Mouse (Mus musculus) myocyte (in vitro differentiated cells): Measurements from ENCODE around the gene Il20. TPM values are rescaled to one million over a fixed set of nuclear protein-coding genes. Genes with fewer than 3 reads are reported as not detected.
A peak's percentile ranks its signal among the peaks of the same experiment; 100 is the strongest.

Source experiments
- H3K27me3 ChIP-seq: one replicate; pipeline ENCODE4 v1.6.1; 2011; ENCODE audit not compliant: control insufficient read depth, insufficient read depth, insufficient read length
- H3K36me3 ChIP-seq: one replicate; pipeline ENCODE4 v1.6.1; 2011; ENCODE audit not compliant: control insufficient read depth, insufficient read depth
- H3K4me2 ChIP-seq: one replicate; pipeline ENCODE4 v1.6.1; 2011; ENCODE audit warnings: low read depth, control low read depth
- H3K4me3 ChIP-seq: one replicate; pipeline ENCODE4 v1.5.1; 2011; ENCODE audit warnings: mild to moderate bottlenecking, control low read depth, moderate library complexity
- H3K79me2 ChIP-seq: one replicate; pipeline ENCODE4 v1.6.1; 2011; ENCODE audit not compliant: control insufficient read depth, insufficient read depth
- H3ac ChIP-seq: one replicate; pipeline ENCODE4 v1.6.1; 2011; ENCODE audit not compliant: control insufficient read depth, insufficient read length
- CEBPB ChIP-seq: IDR thresholded peaks from 2 replicates; pipeline ENCODE4 v1.6.1; 2011; ENCODE audit warnings: mild to moderate bottlenecking, moderate library complexity; ENCODE audit not compliant: poor library complexity, insufficient read depth, severe bottlenecking
- E2F4 ChIP-seq: IDR thresholded peaks from one replicate; pipeline ENCODE4 v1.6.1; 2011; ENCODE audit warnings: mild to moderate bottlenecking, control low read depth, moderate library complexity; ENCODE audit not compliant: insufficient read depth
- MAX ChIP-seq: IDR thresholded peaks from one replicate; pipeline ENCODE4 v1.6.1; 2011; ENCODE audit warnings: low read depth, mild to moderate bottlenecking, control low read depth
- MYOD1 ChIP-seq, 3 experiments: IDR thresholded peaks; one replicate each; pipeline ENCODE4 v1.6.1; 2011; ENCODE audit warnings: control low read depth in 2 of 3, low read depth in 2 of 3, mild to moderate bottlenecking in 2 of 3, moderate library complexity in 1 of 3; ENCODE audit not compliant: insufficient read length in 2 of 3, control insufficient read depth in 1 of 3
- MYOG ChIP-seq, 3 experiments: IDR thresholded peaks; one replicate each; pipeline ENCODE4 v1.6.1; 2011; ENCODE audit warnings: control low read depth in 2 of 3, low read depth in 2 of 3, mild to moderate bottlenecking in 2 of 3; ENCODE audit not compliant: insufficient read length in 2 of 3, control insufficient read depth in 1 of 3, insufficient read depth in 1 of 3
- POLR2AphosphoS2 ChIP-seq: IDR thresholded peaks from one replicate; pipeline ENCODE4 v1.6.1; 2011; ENCODE audit warnings: low read depth, control low read depth; ENCODE audit not compliant: insufficient read length
- SRF ChIP-seq: IDR thresholded peaks from one replicate; pipeline ENCODE4 v1.6.1; 2011; ENCODE audit warnings: low read depth; ENCODE audit not compliant: control insufficient read depth, insufficient read length
- TCF12 ChIP-seq: IDR thresholded peaks from one replicate; pipeline ENCODE4 v1.6.1; 2011; ENCODE audit warnings: mild to moderate bottlenecking, control low read depth; ENCODE audit not compliant: poor library complexity, insufficient read depth, severe bottlenecking
- TCF3 ChIP-seq: IDR thresholded peaks from one replicate; pipeline ENCODE4 v1.6.1; 2011; ENCODE audit warnings: low read depth, control low read depth; ENCODE audit not compliant: insufficient read length
- USF1 ChIP-seq: IDR thresholded peaks from one replicate; pipeline ENCODE4 v1.6.1; 2011; ENCODE audit warnings: low read depth, mild to moderate bottlenecking, control low read depth, moderate library complexity
- polyA plus RNA-seq: library from polyadenylated mRNA; unstranded; fragments of >200 nt; fragmentation: generic; extraction: Trizol; gene quantifications from one replicate; pipeline ENCODE4 v1.2.1, GENCODE M21; 2012; ENCODE audit warnings: missing spikeins

The Il20 gene
- polyA plus RNA-seq, 1 experiment = not detected

- Histone ChIP-seq H3K36me3 (no peaks in the 10 kb centered on the region), H3K79me2 (no peaks in the 10 kb centered on the region), H3K4me3 (no peak overlapping the region), H3ac (no peak overlapping the region), H3K4me2 (no peak overlapping the region), H3K27me3 (no peaks in the 10 kb centered on the region)
- TF ChIP-seq SRF (no peak), CEBPB (no peak), POLR2AphosphoS2 (no peak), USF1 (peak; percentile 19), TCF12 (no peak), MYOD1 (IDR thresholded peaks at IDR 0.05; ENCODE audit: control insufficient read depth in 1 of 3, insufficient read length in 2 of 3, low read depth in 2 of 3) (peak in 1 of 3 experiments; percentile 61), TCF3 (no peak), MAX (no peak), MYOG (IDR thresholded peaks at IDR 0.05; ENCODE audit: control insufficient read depth in 1 of 3, insufficient read depth in 1 of 3, insufficient read length in 2 of 3, low read depth in 2 of 3) (no peak), E2F4 (no peak)
Observed at GRCm38 (mm10) chr1:130864238-130864637, 47.0 kb downstream of the Il20 start.

- no peaks in the 10 kb centered on the region for H3K36me3 ChIP-seq
- peaks cover 12% of the 10 kb centered on the region for H3K27me3 ChIP-seq
- H3K79me2 ChIP-seq = no peaks in the 10 kb centered on the region
- no peak overlapping the region for H3K4me2 ChIP-seq
- TF ChIP-seq TCF12 (no peak), MYOG (IDR thresholded peaks at IDR 0.05; ENCODE audit: control insufficient read depth in 1 of 3, insufficient read depth in 1 of 3, insufficient read length in 2 of 3, low read depth in 2 of 3) (no peak)
- H3ac ChIP-seq = no peak overlapping the region
- H3K4me3 ChIP-seq = no peak overlapping the region
Observed at GRCm38 (mm10) chr1:130857456-130857855, 53.8 kb downstream of the Il20 start.

Other genes with a start within 250 kb of the Il20 start
- gene C4bp, start 249.8 kb downstream of the Il20 start, polyA plus RNA-seq = not detected
- not detected for gene Gm29427, start 195.7 kb downstream of the Il20 start, polyA plus RNA-seq
- gene Yod1, start 194.1 kb downstream of the Il20 start, polyA plus RNA-seq = 0.70 TPM
- gene Pfkfb2, start 182.2 kb downstream of the Il20 start, polyA plus RNA-seq = 2.6 TPM
- gene AA986860, start 179.5 kb downstream of the Il20 start, polyA plus RNA-seq = 1.2 TPM
- not detected for gene Fcamr, start 110.5 kb downstream of the Il20 start, polyA plus RNA-seq
- 0.01 TPM for gene Pigr, start 84.8 kb downstream of the Il20 start, polyA plus RNA-seq
- not detected for gene Fcmr, start 45.8 kb downstream of the Il20 start, polyA plus RNA-seq
- gene Il24, start 24.0 kb downstream of the Il20 start, polyA plus RNA-seq = not detected
- 0.11 TPM for gene Il19, start 28.7 kb upstream of the Il20 start, polyA plus RNA-seq
- gene Il10, start 108.4 kb upstream of the Il20 start, polyA plus RNA-seq = not detected
- gene Mapkapk2, start 186.4 kb upstream of the Il20 start, polyA plus RNA-seq = 123 TPM
- gene Dyrk3, start 226.9 kb upstream of the Il20 start, polyA plus RNA-seq = 2.7 TPM
- 32.6 TPM for gene Eif2d, start 241.7 kb upstream of the Il20 start, polyA plus RNA-seq